Mouse (Mus musculus): ENCODE results near the gene Bag5.
"Not testable (repeated sequence)": the region's sequence is repeated elsewhere in the genome, so short reads cannot be mapped to it uniquely, and the experiment has no call there.

Gene Bag5

GRCm38 (mm10) chr12:111713004-111713651 is at the start of gene Bag5, which contains the start of gene Apopt1:
Gene Bag5 (minus strand): TSS chr12:111713257.
Gene Apopt1 (plus strand): TSS chr12:111713261.
- peak; percentile 94 to 96 for DNase-seq

- no peak for DNase-seq
Measured at GRCm38 (mm10) chr12:111760306-111760908, 47.4 kb upstream of the Bag5 start.

- DNase-seq: peak; percentile 80 to 86
Measured at GRCm38 (mm10) chr12:111759176-111760061, 46.4 kb upstream of the Bag5 start.

GRCm38 (mm10) chr12:111758381-111759175 is 45.5 kb upstream of the Bag5 start, which contains the start of gene Klc1:
Gene Klc1 (plus strand): TSS chr12:111758849.
- peak; percentile 83 to 84 for DNase-seq

GRCm38 (mm10) chr12:111757561-111758325 is 44.7 kb upstream of the Bag5 start:
- DNase-seq: no peak

- DNase-seq: no peak
Measured at GRCm38 (mm10) chr12:111756698-111757082, 43.6 kb upstream of the Bag5 start.

GRCm38 (mm10) chr12:111756082-111756697 is 43.1 kb upstream of the Bag5 start:
- no peak for DNase-seq

GRCm38 (mm10) chr12:111755231-111755630 is 42.2 kb upstream of the Bag5 start:
- DNase-seq: no peak

GRCm38 (mm10) chr12:111754710-111755109 is 41.7 kb upstream of the Bag5 start:
- no peak for DNase-seq

- peak in 1 of 2 experiments; percentile 46 for DNase-seq
Measured at GRCm38 (mm10) chr12:111753347-111753746, 40.3 kb upstream of the Bag5 start.

GRCm38 (mm10) chr12:111752491-111752890 is 39.4 kb upstream of the Bag5 start:
- no peak for DNase-seq

- no peak for DNase-seq
Measured at GRCm38 (mm10) chr12:111750739-111751138, 37.7 kb upstream of the Bag5 start.

GRCm38 (mm10) chr12:111747421-111747820 is 34.4 kb upstream of the Bag5 start:
- no peak for DNase-seq

GRCm38 (mm10) chr12:111746091-111746490 is 33.0 kb upstream of the Bag5 start:
- DNase-seq: peak; percentile 86 to 92

- DNase-seq: no peak
Measured at GRCm38 (mm10) chr12:111745274-111745673, 32.2 kb upstream of the Bag5 start.

- DNase-seq: peak in 1 of 2 experiments; percentile 47
Measured at GRCm38 (mm10) chr12:111743981-111744423, 30.9 kb upstream of the Bag5 start.

- peak; percentile 51 to 74 for DNase-seq
Measured at GRCm38 (mm10) chr12:111743419-111743818, 30.4 kb upstream of the Bag5 start.

- no peak for DNase-seq
Measured at GRCm38 (mm10) chr12:111741338-111741737, 28.3 kb upstream of the Bag5 start.

GRCm38 (mm10) chr12:111738754-111739153 is 25.7 kb upstream of the Bag5 start:
- DNase-seq: peak in 1 of 2 experiments; percentile 72

- peak; percentile 16 to 41 for DNase-seq
Measured at GRCm38 (mm10) chr12:111737370-111737769, 24.3 kb upstream of the Bag5 start.

GRCm38 (mm10) chr12:111736676-111737075 is 23.6 kb upstream of the Bag5 start:
- not testable (repeated sequence) for DNase-seq

All from lung, postnatal 4 days (tissue).